Mouse (Mus musculus): ENCODE measurements around the gene Cyp2d11.

GRCm38 (mm10) chr15:82375855-82376254 lies 18.0 kb downstream of the Cyp2d11 start:
- TF ChIP-seq POLR2A (IDR thresholded peaks at IDR 0.05; ENCODE audit: borderline replicate concordance, insufficient read depth, low read length) (no peak), CTCF (IDR thresholded peaks at IDR 0.05; ENCODE audit: borderline replicate concordance, insufficient read depth, low read depth, low read length) (no peak)
